Mouse (Mus musculus) hindbrain, embryonic 10.5 days (tissue): Measurements from ENCODE around the gene Gm5788. TPM values are rescaled to one million over a fixed set of nuclear protein-coding genes. Genes with fewer than 3 reads are reported as not detected.

Source experiments
- polyA plus RNA-seq: library from polyadenylated mRNA; unstranded; fragments of >200 nt; fragmentation: Nextera tagmentation; extraction: Ambion mirVana; gene quantifications from 2 replicates; pipeline ENCODE4 v1.2.1, GENCODE M21; 2016

Gene Gm5788
- polyA plus RNA-seq, 1 experiment from 2014 or later, result not detected

Other genes with a start within 250 kb of the Gm5788 start
- gene Vipas39, start 228.5 kb upstream of the Gm5788 start, polyA plus RNA-seq, result 52.6 and 67.0 TPM in 2 replicates
- 230 and 269 TPM in 2 replicates for gene Ahsa1, start 228.2 kb upstream of the Gm5788 start, polyA plus RNA-seq
- gene Ism2, start 195.0 kb upstream of the Gm5788 start, polyA plus RNA-seq, result 0.84 and 1.5 TPM in 2 replicates
- 55.8 and 59.0 TPM in 2 replicates for gene Sptlc2, start 106.4 kb upstream of the Gm5788 start, polyA plus RNA-seq
- gene Slirp, start 50.8 kb upstream of the Gm5788 start, polyA plus RNA-seq, result 295 and 311 TPM in 2 replicates
- gene Alkbh1, start 50.7 kb upstream of the Gm5788 start, polyA plus RNA-seq, result 47.6 and 61.6 TPM in 2 replicates
- gene Snw1, start 22.4 kb upstream of the Gm5788 start, polyA plus RNA-seq, result 127 and 154 TPM in 2 replicates
- gene Gm8300, start 19.6 kb downstream of the Gm5788 start, polyA plus RNA-seq, result not detected in 2 replicates
- gene Oog1, start 108.0 kb downstream of the Gm5788 start, polyA plus RNA-seq, result not detected in 2 replicates
- gene Gm4027, start 124.1 kb downstream of the Gm5788 start, polyA plus RNA-seq, result not detected in 2 replicates
- not detected in 2 replicates for gene Gm16381, start 149.9 kb downstream of the Gm5788 start, polyA plus RNA-seq